Mouse (Mus musculus): ENCODE measurements around the gene Vps4a. TPM values are rescaled to one million over a fixed set of nuclear protein-coding genes. Genes with fewer than 3 reads are reported as not detected.
A peak's percentile ranks its signal among the peaks of the same experiment; 100 is the strongest.
"Not testable (repeated sequence)": the region's sequence is repeated elsewhere in the genome, so short reads cannot be mapped to it uniquely, and the experiment has no call there.

The Vps4a gene
- polyA plus RNA-seq (2015; fragmentation: Nextera tagmentation; extraction: Ambion mirVana): 143 and 147 TPM in 2 replicates

- Histone ChIP-seq H3K27me3 (no peaks in the 10 kb centered on the region), H3K27ac (replicated peaks) (peak within 1 kb of the TSS; percentile 81), H3K9ac (peak within 1 kb of the TSS; percentile 96), H3K36me3 (no peaks in the 10 kb centered on the region), H3K4me3 (peak within 1 kb of the TSS; percentile 93), H3K4me2 (peak within 1 kb of the TSS; percentile 65), H3K9me3 (no peaks in the 10 kb centered on the region), H3K4me1 (replicated peaks) (peaks cover 23% of the 10 kb centered on the region)
- 5% methylated on average over 64 of the region's 66 CpGs for WGBS
- ATAC-seq (ENCODE audit: low FRiP score, low read depth): peak; percentile 97
These were observed at the start of gene Vps4a for GRCm38 (mm10) chr8:107030650-107031576. Gene Vps4a (plus strand): TSS chr8:107031222.

- no peaks in the 10 kb centered on the region for H3K27me3 ChIP-seq
- H3K9me3 ChIP-seq: no peaks in the 10 kb centered on the region
- peak; percentile 82 for ATAC-seq (ENCODE audit: low FRiP score, low read depth)
- peaks cover 10% of the 10 kb centered on the region for H3K4me1 ChIP-seq (replicated peaks)
- no peak overlapping the region for H3K9ac ChIP-seq
- WGBS: 45% methylated on average over 9 of the region's 9 CpGs
- H3K36me3 ChIP-seq: no peaks in the 10 kb centered on the region
- no peak overlapping the region for H3K4me3 ChIP-seq
- peak overlapping the region; percentile 29; the same call in 1 of the 2 replicates for H3K4me2 ChIP-seq
- peak overlapping the region; percentile 66 for H3K27ac ChIP-seq (replicated peaks)
These were observed 45.6 kb upstream of the Vps4a start for GRCm38 (mm10) chr8:106985404-106985821.

- ATAC-seq (ENCODE audit: low FRiP score, low read depth): no peak
- H3K9ac ChIP-seq: no peak overlapping the region
- H3K36me3 ChIP-seq: peaks cover 1% of the 10 kb centered on the region; the same call in 1 of the 2 replicates
- peaks cover 10% of the 10 kb centered on the region for H3K4me1 ChIP-seq (replicated peaks)
- no peaks in the 10 kb centered on the region for H3K9me3 ChIP-seq
- H3K27me3 ChIP-seq: no peaks in the 10 kb centered on the region
- H3K4me2 ChIP-seq: peak overlapping the region; percentile 29; the same call in 1 of the 2 replicates
- peak overlapping the region; percentile 66 for H3K27ac ChIP-seq (replicated peaks)
- H3K4me3 ChIP-seq: no peak overlapping the region
These were observed 45.1 kb upstream of the Vps4a start for GRCm38 (mm10) chr8:106985951-106986350.

- no peak for ATAC-seq (ENCODE audit: low FRiP score, low read depth)
- no peak overlapping the region for H3K4me3 ChIP-seq
- no peak overlapping the region for H3K27ac ChIP-seq (replicated peaks)
- H3K4me2 ChIP-seq: no peak overlapping the region
- no peak overlapping the region for H3K9ac ChIP-seq
- H3K27me3 ChIP-seq: no peaks in the 10 kb centered on the region
- H3K4me1 ChIP-seq (replicated peaks): peaks cover 10% of the 10 kb centered on the region
- H3K9me3 ChIP-seq: no peaks in the 10 kb centered on the region
- peaks cover 8% of the 10 kb centered on the region; the same call in 1 of the 2 replicates for H3K36me3 ChIP-seq
These were observed 43.5 kb upstream of the Vps4a start for GRCm38 (mm10) chr8:106987557-106987956.

GRCm38 (mm10) chr8:106991393-106991792 is 39.6 kb upstream of the Vps4a start:
- H3K9ac ChIP-seq: no peak overlapping the region
- H3K9me3 ChIP-seq: no peaks in the 10 kb centered on the region
- no peaks in the 10 kb centered on the region for H3K27me3 ChIP-seq
- peaks cover 8% of the 10 kb centered on the region; the same call in 1 of the 2 replicates for H3K36me3 ChIP-seq
- ATAC-seq (ENCODE audit: low FRiP score, low read depth): no peak
- no peak overlapping the region for H3K4me2 ChIP-seq
- no peak overlapping the region for H3K4me3 ChIP-seq
- H3K27ac ChIP-seq (replicated peaks): no peak overlapping the region
- H3K4me1 ChIP-seq (replicated peaks): no peaks in the 10 kb centered on the region
- WGBS: 91% methylated on average over 7 of the region's 7 CpGs

GRCm38 (mm10) chr8:106996339-106996738 is 34.7 kb upstream of the Vps4a start:
- not testable (repeated sequence) for ATAC-seq (ENCODE audit: low FRiP score, low read depth); H3K27ac ChIP-seq (replicated peaks); H3K27me3 ChIP-seq; H3K9ac ChIP-seq; H3K9me3 ChIP-seq; H3K4me3 ChIP-seq; H3K36me3 ChIP-seq; H3K4me2 ChIP-seq; H3K4me1 ChIP-seq (replicated peaks)
- 90% methylated on average over 4 of the region's 4 CpGs for WGBS

GRCm38 (mm10) chr8:106997416-106997815 is 33.6 kb upstream of the Vps4a start:
- H3K36me3 ChIP-seq: 0 out of 2 replicates have a peak, but pooled peaks cover 4% of the 10 kb centered on the region
- H3K4me2 ChIP-seq: no peak overlapping the region
- no peak overlapping the region for H3K27ac ChIP-seq (replicated peaks)
- no peak for ATAC-seq (ENCODE audit: low FRiP score, low read depth)
- no peak overlapping the region for H3K9ac ChIP-seq
- H3K27me3 ChIP-seq: no peaks in the 10 kb centered on the region
- WGBS: 84% methylated on average over 4 of the region's 4 CpGs
- no peaks in the 10 kb centered on the region for H3K9me3 ChIP-seq
- H3K4me1 ChIP-seq (replicated peaks): 0 out of 2 replicates have a peak, but pooled peaks cover 3% of the 10 kb centered on the region
- no peak overlapping the region for H3K4me3 ChIP-seq

GRCm38 (mm10) chr8:106999068-106999467 is 32.0 kb upstream of the Vps4a start:
- WGBS: 79% methylated on average over 1 of the region's 1 CpGs
- no peak overlapping the region for H3K27ac ChIP-seq (replicated peaks)

GRCm38 (mm10) chr8:107002532-107002931 is 28.5 kb upstream of the Vps4a start:
- Histone ChIP-seq H3K9ac (no peak overlapping the region), H3K4me1 (replicated peaks) (0 out of 2 replicates have a peak, but pooled peaks cover 3% of the 10 kb centered on the region), H3K27ac (replicated peaks) (no peak overlapping the region), H3K36me3 (0 out of 2 replicates have a peak, but pooled peaks cover 2% of the 10 kb centered on the region), H3K9me3 (no peaks in the 10 kb centered on the region), H3K4me3 (no peak overlapping the region), H3K4me2 (no peak overlapping the region), H3K27me3 (no peaks in the 10 kb centered on the region)
- 36% methylated on average over 5 of the region's 5 CpGs for WGBS
- peak; percentile 54; the same call in 1 of the 2 replicates for ATAC-seq (ENCODE audit: low FRiP score, low read depth)

More at GRCm38 (mm10) chr8:106999068-106999467, 32.0 kb upstream of the Vps4a start:
- no peak overlapping the region for H3K4me2 ChIP-seq
- H3K9ac ChIP-seq: no peak overlapping the region
- H3K4me3 ChIP-seq: no peak overlapping the region
- H3K36me3 ChIP-seq: 0 out of 2 replicates have a peak, but pooled peaks cover 4% of the 10 kb centered on the region
- H3K9me3 ChIP-seq: no peaks in the 10 kb centered on the region
- ATAC-seq (ENCODE audit: low FRiP score, low read depth): no peak
- no peaks in the 10 kb centered on the region for H3K27me3 ChIP-seq
- H3K4me1 ChIP-seq (replicated peaks): 0 out of 2 replicates have a peak, but pooled peaks cover 3% of the 10 kb centered on the region

- no peak for ATAC-seq (ENCODE audit: low FRiP score, low read depth)
- no peak overlapping the region for H3K4me2 ChIP-seq
- H3K4me3 ChIP-seq: no peak overlapping the region
- no peaks in the 10 kb centered on the region for H3K4me1 ChIP-seq (replicated peaks)
- H3K9me3 ChIP-seq: no peaks in the 10 kb centered on the region
- 88% methylated on average over 3 of the region's 3 CpGs for WGBS
- peaks cover 11% of the 10 kb centered on the region for H3K36me3 ChIP-seq
- H3K27ac ChIP-seq (replicated peaks): no peak overlapping the region
- H3K27me3 ChIP-seq: no peaks in the 10 kb centered on the region
- no peak overlapping the region for H3K9ac ChIP-seq
These were observed 23.2 kb upstream of the Vps4a start for GRCm38 (mm10) chr8:107007795-107008194.

GRCm38 (mm10) chr8:107012666-107013065 is 18.4 kb upstream of the Vps4a start:
- peaks cover 11% of the 10 kb centered on the region for H3K36me3 ChIP-seq
- no peak overlapping the region for H3K27ac ChIP-seq (replicated peaks)
- H3K9me3 ChIP-seq: no peaks in the 10 kb centered on the region
- no peak overlapping the region for H3K4me2 ChIP-seq
- no peak overlapping the region for H3K4me3 ChIP-seq
- H3K27me3 ChIP-seq: no peaks in the 10 kb centered on the region
- no peaks in the 10 kb centered on the region for H3K4me1 ChIP-seq (replicated peaks)
- ATAC-seq (ENCODE audit: low FRiP score, low read depth): no peak
- WGBS: 77% methylated on average over 2 of the region's 2 CpGs
- no peak overlapping the region for H3K9ac ChIP-seq

GRCm38 (mm10) chr8:107014915-107015314 is 16.1 kb upstream of the Vps4a start:
- Histone ChIP-seq H3K4me1 (replicated peaks) (no peaks in the 10 kb centered on the region), H3K4me2 (no peak overlapping the region), H3K4me3 (no peak overlapping the region), H3K27ac (replicated peaks) (no peak overlapping the region), H3K27me3 (no peaks in the 10 kb centered on the region), H3K9ac (no peak overlapping the region), H3K36me3 (peaks cover 11% of the 10 kb centered on the region), H3K9me3 (no peaks in the 10 kb centered on the region)
- 98% methylated on average over 1 of the region's 1 CpGs for WGBS
- no peak for ATAC-seq (ENCODE audit: low FRiP score, low read depth)

Measured in hindbrain, embryonic 15.5 days (tissue).